Mouse (Mus musculus): ENCODE measurements around the gene Adgrl3. TPM values are rescaled to one million over a fixed set of nuclear protein-coding genes. Genes with fewer than 3 reads are reported as not detected.

Gene Adgrl3
- polyA plus RNA-seq, 1 experiment from 2014 or later: 64.6 TPM

DNA sequence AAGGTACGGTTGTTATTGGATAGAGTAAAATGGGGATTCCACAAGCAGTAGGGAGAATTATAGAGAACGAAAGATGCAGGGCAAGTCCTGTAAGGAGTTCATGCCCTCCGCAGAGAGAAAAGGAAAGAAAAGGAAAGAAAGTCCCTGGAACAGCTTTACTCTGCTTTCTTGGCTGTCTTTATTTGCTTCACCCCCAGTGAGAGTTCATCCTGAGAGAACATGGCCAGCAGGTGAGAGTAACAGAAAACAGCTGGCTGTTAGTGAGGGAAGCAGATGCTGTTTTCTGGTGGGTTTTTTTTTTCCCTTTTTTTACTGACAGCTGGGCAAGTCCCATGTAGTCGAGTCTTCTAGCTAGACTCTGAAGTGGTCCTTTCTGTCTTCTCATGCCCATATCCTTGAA, 327.6 kb downstream of the Adgrl3 start:
- Histone ChIP-seq H3K27ac (no peak overlapping the region), H3K9ac (no peak overlapping the region), H3K4me3 (no peak overlapping the region), H3K4me1 (replicated peaks) (peaks cover 14% of the 10 kb centered on the region), H3K36me3 (no peaks in the 10 kb centered on the region), H3K4me2 (no peak overlapping the region), H3K9me3 (no peaks in the 10 kb centered on the region), H3K27me3 (no peaks in the 10 kb centered on the region)
- no peak for ATAC-seq (ENCODE audit: low FRiP score)
- 60% methylated on average over 4 of the region's 4 CpGs for WGBS

DNA sequence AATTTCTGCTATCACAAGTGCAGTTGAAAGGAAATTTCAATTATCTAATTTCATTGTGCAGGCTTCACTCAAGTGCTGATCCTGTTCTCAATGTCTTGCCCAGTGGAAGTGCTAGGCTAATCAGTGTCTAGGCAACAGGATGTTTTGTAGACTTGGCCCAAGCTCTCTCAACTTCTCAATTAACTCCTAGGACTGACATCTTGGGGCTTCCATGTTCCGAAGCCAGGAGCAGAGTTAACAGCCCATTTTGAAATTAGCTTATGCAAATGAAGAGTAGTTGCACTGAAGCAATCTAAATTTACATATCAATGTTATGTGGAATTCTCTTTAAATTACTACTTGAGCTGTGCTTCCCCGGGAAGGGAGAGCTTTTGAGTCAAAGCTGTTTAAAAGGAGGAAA, 339.6 kb downstream of the Adgrl3 start:
- Histone ChIP-seq H3K9me3 (no peaks in the 10 kb centered on the region), H3K4me2 (no peak overlapping the region), H3K27me3 (no peaks in the 10 kb centered on the region), H3K9ac (no peak overlapping the region), H3K4me1 (replicated peaks) (peaks cover 7% of the 10 kb centered on the region), H3K36me3 (no peaks in the 10 kb centered on the region), H3K27ac (0 out of 2 replicates have a peak overlapping the region, but pooled peaks have one; percentile 8), H3K4me3 (no peak overlapping the region)
- 17% methylated on average over 2 of the region's 2 CpGs for WGBS
- ATAC-seq (ENCODE audit: low FRiP score): peak; percentile 66; the same call in 1 of the 2 replicates

DNA sequence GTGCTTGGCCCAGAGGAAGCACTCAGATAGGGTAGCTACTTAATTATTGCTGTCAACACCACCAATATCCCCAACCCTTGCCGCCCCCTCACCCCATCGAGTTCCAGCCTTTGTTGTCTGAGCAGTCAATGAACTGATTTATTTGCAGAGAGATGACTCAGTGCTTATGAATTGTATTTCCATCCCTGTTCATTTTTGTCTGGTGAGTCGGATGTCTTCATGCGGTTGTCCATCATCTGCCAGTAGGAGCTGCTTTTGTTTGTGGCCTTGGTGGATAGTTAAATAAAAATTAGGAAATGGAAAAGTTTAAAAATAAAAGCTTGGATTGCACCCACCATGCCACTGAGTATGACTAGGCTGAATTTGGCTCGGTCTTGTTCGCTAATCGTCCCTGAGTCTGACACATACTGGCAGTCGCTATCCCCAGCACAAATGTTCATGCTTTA, 344.3 kb downstream of the Adgrl3 start:
- Histone ChIP-seq H3K36me3 (no peaks in the 10 kb centered on the region), H3K9ac (no peak overlapping the region), H3K27ac (no peak overlapping the region), H3K4me3 (no peak overlapping the region), H3K9me3 (no peaks in the 10 kb centered on the region), H3K27me3 (no peaks in the 10 kb centered on the region), H3K4me2 (no peak overlapping the region), H3K4me1 (replicated peaks) (peaks cover 7% of the 10 kb centered on the region)
- WGBS: 65% methylated on average over 8 of the region's 8 CpGs
- no peak for ATAC-seq (ENCODE audit: low FRiP score)

DNA sequence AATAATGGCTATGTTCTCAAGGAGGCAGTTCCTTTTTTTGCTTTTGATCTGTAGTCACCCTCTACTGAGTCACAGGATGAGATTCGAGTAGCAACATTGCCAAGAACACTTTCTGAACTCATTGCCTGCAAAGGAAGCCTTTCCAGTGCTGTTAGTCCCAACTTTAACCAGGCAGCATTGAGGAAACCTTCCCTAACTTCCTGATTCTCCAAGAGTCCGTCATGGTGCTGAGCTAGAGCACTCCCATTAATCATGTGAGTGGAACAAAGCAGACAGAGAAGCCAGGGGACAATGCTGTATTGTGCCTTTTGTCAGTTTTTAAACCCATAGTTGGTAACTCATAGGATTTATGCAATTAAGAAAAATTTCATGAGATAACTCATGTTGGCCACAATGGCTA, 345.3 kb downstream of the Adgrl3 start:
- H3K4me2 ChIP-seq: no peak overlapping the region
- 0 out of 2 replicates have a peak, but pooled peaks cover 3% of the 10 kb centered on the region for H3K4me1 ChIP-seq (replicated peaks)
- no peaks in the 10 kb centered on the region for H3K36me3 ChIP-seq
- no peaks in the 10 kb centered on the region for H3K27me3 ChIP-seq
- ATAC-seq (ENCODE audit: low FRiP score): no peak
- H3K9me3 ChIP-seq: no peaks in the 10 kb centered on the region
- H3K27ac ChIP-seq: no peak overlapping the region
- WGBS: 30% methylated on average over 2 of the region's 2 CpGs
- no peak overlapping the region for H3K9ac ChIP-seq
- no peak overlapping the region for H3K4me3 ChIP-seq

DNA sequence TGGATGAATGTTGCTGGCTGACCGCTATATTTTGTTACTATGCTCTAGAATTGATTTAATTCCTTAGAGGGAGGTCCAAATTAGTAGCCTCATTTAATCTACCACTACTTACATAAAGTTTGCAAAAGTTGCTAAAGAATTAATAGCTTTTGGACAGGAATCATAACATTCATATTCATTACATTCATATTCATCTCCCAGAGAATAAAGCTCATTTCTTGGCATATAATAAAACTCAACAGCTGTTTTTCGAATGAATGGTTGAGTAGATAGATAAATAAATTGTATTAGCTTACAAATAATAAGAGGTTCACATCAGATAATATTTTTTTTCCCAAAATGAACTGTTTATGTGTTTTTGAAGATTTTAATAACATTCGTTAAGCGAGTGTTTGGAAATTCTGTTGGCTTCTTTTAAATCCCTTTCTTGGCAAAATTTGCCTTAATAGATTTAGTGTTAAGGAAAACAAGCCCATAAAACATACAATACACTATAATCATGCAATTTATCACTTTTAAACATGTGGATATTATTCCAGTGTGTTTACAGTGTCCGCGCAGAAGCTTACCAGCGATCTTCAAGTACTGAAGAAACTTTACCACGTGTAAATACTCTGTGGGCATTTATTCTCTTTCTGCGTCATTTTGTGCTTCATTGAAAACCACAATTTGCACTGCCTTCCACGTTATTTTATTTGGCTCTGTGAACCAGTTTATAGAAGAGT, 350.4 kb downstream of the Adgrl3 start:
- ATAC-seq (ENCODE audit: low FRiP score): no peak
- no peak overlapping the region for H3K27ac ChIP-seq
- H3K9ac ChIP-seq: no peak overlapping the region
- no peaks in the 10 kb centered on the region for H3K27me3 ChIP-seq
- no peak overlapping the region for H3K4me2 ChIP-seq
- no peaks in the 10 kb centered on the region for H3K9me3 ChIP-seq
- WGBS: 88% methylated on average over 10 of the region's 10 CpGs
- no peaks in the 10 kb centered on the region for H3K36me3 ChIP-seq
- no peaks in the 10 kb centered on the region for H3K4me1 ChIP-seq (replicated peaks)
- H3K4me3 ChIP-seq: no peak overlapping the region

DNA sequence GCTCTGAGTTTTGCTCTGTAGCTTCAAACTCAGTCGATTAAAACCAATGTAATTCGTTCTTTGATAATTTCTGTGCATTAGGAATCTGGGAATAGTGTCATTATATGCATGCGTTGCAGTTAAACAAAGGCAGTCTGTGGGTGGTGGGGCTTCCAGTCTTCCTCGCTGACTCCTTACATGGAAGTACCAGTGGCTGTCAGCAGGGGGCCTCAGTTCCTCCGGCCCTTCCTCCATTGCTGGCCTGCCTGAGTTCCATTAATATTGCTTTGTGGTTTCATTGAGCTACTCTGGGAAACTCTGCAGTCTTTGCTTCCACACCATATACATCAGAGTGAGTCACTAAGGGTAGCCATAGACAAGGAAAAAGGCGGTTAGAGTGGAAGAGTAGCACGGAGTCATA, 356.1 kb downstream of the Adgrl3 start:
- no peak overlapping the region for H3K4me2 ChIP-seq
- H3K27ac ChIP-seq: no peak overlapping the region
- H3K4me1 ChIP-seq (replicated peaks): no peaks in the 10 kb centered on the region
- no peaks in the 10 kb centered on the region for H3K27me3 ChIP-seq
- no peak overlapping the region for H3K4me3 ChIP-seq
- no peak overlapping the region for H3K9ac ChIP-seq
- no peaks in the 10 kb centered on the region for H3K9me3 ChIP-seq
- no peak for ATAC-seq (ENCODE audit: low FRiP score)
- no peaks in the 10 kb centered on the region for H3K36me3 ChIP-seq
- WGBS: 78% methylated on average over 7 of the region's 7 CpGs

DNA sequence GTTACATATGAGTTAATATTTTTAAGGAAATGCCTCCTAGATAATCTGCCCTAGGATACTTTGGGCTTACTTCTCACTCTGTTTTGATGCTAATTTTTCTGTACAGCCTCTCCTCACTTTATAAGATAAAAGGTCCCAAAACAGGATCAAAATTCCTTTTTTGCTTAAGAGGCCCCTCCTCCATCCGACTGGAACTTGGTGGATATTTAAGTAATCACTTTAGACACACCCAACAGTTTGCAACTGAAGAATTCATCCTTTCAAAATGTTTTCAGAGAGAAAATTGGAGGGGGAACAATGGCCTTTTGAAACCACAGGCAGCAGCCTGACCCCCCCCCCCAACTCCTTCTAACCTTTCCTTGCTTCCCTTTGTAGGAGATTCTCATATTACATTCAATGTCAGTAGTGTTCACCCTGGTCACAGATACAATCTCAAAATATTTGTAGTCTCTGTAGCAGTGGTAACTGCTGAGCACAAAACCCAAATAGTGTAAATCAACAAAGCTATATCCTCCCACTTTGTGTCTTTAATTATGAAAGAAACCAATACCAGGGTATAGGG, 385.7 kb downstream of the Adgrl3 start:
- ATAC-seq (ENCODE audit: low FRiP score): no peak
- H3K36me3 ChIP-seq: no peaks in the 10 kb centered on the region
- 19% methylated on average over 1 of the region's 1 CpGs for WGBS
- H3K4me2 ChIP-seq: no peak overlapping the region
- H3K27ac ChIP-seq: no peak overlapping the region
- no peak overlapping the region for H3K4me3 ChIP-seq
- no peak overlapping the region for H3K9ac ChIP-seq
- no peaks in the 10 kb centered on the region for H3K4me1 ChIP-seq (replicated peaks)
- H3K9me3 ChIP-seq: no peaks in the 10 kb centered on the region
- no peaks in the 10 kb centered on the region for H3K27me3 ChIP-seq

DNA sequence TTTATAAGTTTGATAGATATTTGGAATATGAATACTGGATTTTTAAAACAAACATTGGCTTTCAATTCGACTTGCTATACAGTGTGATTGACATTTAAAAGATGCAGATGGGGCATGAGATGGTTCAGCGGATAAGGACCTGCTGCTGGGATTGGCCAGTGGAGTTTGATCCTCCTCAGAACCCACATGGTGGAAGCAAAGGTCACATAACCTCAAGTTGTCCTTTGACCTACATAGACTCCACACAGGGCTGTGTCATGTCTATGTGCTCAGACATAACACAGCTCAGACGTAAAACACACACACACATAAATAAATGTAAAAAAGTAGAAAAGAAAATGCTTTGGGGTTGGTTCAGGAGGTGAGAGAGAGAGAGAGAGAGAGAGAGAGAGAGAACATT, 397.4 kb downstream of the Adgrl3 start:
- 45% methylated on average over 3 of the region's 3 CpGs for WGBS
- no peak overlapping the region for H3K9ac ChIP-seq
- no peaks in the 10 kb centered on the region for H3K9me3 ChIP-seq
- ATAC-seq (ENCODE audit: low FRiP score): no peak
- no peak overlapping the region for H3K4me2 ChIP-seq
- H3K27ac ChIP-seq: no peak overlapping the region
- H3K27me3 ChIP-seq: no peaks in the 10 kb centered on the region
- no peaks in the 10 kb centered on the region for H3K36me3 ChIP-seq
- no peaks in the 10 kb centered on the region for H3K4me1 ChIP-seq (replicated peaks)
- no peak overlapping the region for H3K4me3 ChIP-seq

DNA sequence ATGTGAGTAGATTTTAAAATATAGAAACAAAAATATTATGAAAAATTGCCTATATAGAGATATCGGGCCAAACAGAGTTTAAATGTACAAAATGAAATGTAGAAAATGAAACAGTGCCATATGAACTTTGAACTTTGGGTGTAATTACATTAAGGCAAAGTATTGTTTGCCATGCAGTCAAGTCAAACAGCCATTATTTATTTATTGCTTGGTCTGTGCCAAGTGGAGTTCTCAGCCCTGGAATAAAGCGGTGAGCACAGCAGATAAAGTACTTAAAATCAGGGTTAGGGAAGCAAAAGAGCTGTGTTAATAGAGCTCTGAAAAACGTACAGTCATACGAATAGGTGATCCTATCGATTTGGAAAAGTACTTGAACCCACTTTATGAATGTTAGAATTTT, 407.5 kb downstream of the Adgrl3 start:
- no peak overlapping the region for H3K27ac ChIP-seq
- no peak overlapping the region for H3K9ac ChIP-seq
- ATAC-seq (ENCODE audit: low FRiP score): no peak
- no peaks in the 10 kb centered on the region for H3K4me1 ChIP-seq (replicated peaks)
- no peak overlapping the region for H3K4me3 ChIP-seq
- H3K9me3 ChIP-seq: no peaks in the 10 kb centered on the region
- no peaks in the 10 kb centered on the region for H3K27me3 ChIP-seq
- peaks cover 3% of the 10 kb centered on the region for H3K36me3 ChIP-seq
- no peak overlapping the region for H3K4me2 ChIP-seq
- WGBS: 81% methylated on average over 5 of the region's 5 CpGs

DNA sequence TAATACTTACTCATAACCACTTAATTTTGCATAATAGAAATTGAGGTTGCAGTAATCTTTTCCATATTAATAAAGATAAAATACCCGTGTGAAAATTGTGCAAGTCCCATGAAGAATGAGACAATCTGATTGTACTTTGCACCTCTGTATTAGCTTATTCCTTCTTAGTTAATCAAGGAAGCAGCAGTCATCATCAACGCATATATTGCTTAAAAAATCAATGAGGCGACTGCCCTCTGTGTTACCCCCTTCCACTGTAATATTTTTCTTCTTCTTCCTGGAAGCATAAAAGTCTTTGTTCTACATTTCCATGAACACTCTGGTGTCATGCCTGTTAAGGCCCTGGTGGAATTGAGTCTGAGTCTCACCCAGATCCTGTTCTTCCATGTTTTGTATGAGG, 416.4 kb downstream of the Adgrl3 start:
- WGBS: 83% methylated on average over 3 of the region's 3 CpGs
- H3K27me3 ChIP-seq: no peaks in the 10 kb centered on the region

DNA sequence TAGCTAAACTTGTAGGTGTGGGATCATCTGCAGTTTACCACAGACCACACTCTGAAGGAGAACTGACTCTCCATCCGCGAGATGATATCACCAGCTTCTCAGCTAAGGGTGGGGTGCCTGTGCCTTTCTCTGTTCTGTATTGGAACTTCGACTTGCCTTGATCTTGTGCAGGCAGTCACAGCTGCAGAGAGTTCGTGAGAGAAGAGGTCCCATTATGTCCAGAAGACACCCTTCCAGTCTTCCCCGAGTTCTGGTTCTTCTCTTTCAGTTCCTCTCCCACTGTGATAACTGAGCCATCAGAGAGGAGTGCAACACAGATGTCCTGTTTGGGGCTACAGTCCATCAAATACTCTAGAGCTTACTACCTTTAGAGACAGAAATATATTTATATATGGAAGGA, 422.2 kb downstream of the Adgrl3 start:
- Histone ChIP-seq H3K4me2 (no peak overlapping the region), H3K36me3 (no peaks in the 10 kb centered on the region), H3K9me3 (no peaks in the 10 kb centered on the region), H3K27ac (peak overlapping the region; percentile 41; the same call in 1 of the 2 replicates), H3K4me1 (replicated peaks) (no peaks in the 10 kb centered on the region), H3K27me3 (no peaks in the 10 kb centered on the region), H3K4me3 (no peak overlapping the region), H3K9ac (no peak overlapping the region)
- ATAC-seq (ENCODE audit: low FRiP score): no peak
- WGBS: 47% methylated on average over 5 of the region's 5 CpGs

More for the DNA sequence above, 416.4 kb downstream of the Adgrl3 start:
- H3K9ac ChIP-seq: no peak overlapping the region
- H3K4me1 ChIP-seq (replicated peaks): no peaks in the 10 kb centered on the region
- no peak for ATAC-seq (ENCODE audit: low FRiP score)
- no peak overlapping the region for H3K27ac ChIP-seq
- no peaks in the 10 kb centered on the region for H3K9me3 ChIP-seq
- no peak overlapping the region for H3K4me2 ChIP-seq
- H3K36me3 ChIP-seq: no peaks in the 10 kb centered on the region
- H3K4me3 ChIP-seq: no peak overlapping the region

DNA sequence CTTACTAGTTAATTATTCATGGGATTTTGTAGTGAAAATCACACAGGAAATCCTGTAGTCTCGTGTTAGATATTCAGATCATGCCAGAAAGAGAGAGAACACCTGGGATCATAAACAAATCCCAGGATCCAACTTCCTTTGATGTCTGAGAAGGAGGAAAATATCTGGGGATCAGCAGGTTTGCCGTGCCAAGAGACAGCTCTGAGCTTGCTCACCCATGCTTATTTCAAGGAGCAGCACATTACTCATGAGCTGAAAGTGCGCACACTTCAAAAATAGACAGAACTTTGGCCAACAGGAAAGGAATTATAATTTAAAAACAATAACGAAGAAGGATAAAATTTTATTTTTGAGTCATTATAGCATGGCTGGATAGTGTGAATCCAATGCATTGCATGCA, 446.0 kb downstream of the Adgrl3 start:
- H3K9me3 ChIP-seq: no peaks in the 10 kb centered on the region
- H3K4me1 ChIP-seq (replicated peaks): no peaks in the 10 kb centered on the region; the same call in 1 of the 2 replicates
- 76% methylated on average over 4 of the region's 4 CpGs for WGBS
- H3K9ac ChIP-seq: no peak overlapping the region
- H3K4me2 ChIP-seq: no peak overlapping the region
- H3K4me3 ChIP-seq: no peak overlapping the region
- H3K27me3 ChIP-seq: no peaks in the 10 kb centered on the region
- H3K36me3 ChIP-seq: no peaks in the 10 kb centered on the region
- no peak for ATAC-seq (ENCODE audit: low FRiP score)
- H3K27ac ChIP-seq: no peak overlapping the region

DNA sequence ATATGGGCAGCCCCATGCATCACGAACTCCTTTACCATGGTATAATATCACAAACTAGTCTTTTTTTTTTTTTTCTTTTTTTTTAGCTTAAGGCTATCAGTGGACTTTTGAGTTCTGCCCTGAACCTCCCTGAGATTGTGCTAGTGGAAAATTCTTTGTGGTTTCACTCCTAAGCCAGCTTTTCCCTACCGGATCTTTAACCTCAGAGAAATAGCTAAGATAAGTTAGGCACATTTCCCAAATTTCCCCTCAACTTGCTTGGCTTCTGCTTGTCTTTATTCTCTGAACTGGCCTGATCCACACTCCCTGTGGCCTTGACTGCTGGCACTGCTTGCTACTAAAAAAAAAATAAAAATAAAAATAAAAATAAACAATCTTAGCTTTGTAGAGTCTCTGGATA, 454.7 kb downstream of the Adgrl3 start:
- H3K27ac ChIP-seq: no peak overlapping the region
- 91% methylated on average over 2 of the region's 2 CpGs for WGBS
- no peaks in the 10 kb centered on the region for H3K9me3 ChIP-seq
- no peak overlapping the region for H3K4me2 ChIP-seq
- H3K27me3 ChIP-seq: no peaks in the 10 kb centered on the region
- no peak overlapping the region for H3K4me3 ChIP-seq
- no peak overlapping the region for H3K9ac ChIP-seq
- ATAC-seq (ENCODE audit: low FRiP score): no peak
- no peaks in the 10 kb centered on the region; the same call in 1 of the 2 replicates for H3K4me1 ChIP-seq (replicated peaks)
- H3K36me3 ChIP-seq: no peaks in the 10 kb centered on the region
